Mouse (Mus musculus): ENCODE measurements around the gene Fut2.

DNA sequence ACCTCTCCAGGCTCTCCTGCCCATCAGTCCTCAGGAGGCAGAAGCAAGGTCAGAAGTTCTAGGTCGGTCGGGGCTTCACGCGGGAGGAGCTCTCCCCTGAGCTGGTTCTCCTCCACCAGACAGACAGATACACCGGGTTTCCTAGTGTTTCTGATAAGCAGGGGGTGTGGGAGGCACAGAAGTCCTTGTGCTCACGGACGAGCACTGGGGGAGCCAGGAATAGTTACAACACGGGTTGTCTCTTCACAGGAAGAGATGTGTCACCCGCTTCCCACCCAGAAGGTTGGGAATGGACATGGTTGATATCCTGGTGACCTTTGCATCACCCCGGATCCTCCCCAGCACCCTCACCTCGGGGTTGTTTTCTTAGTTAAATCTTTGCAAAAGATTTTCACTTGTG, 23.6 kb upstream of the Fut2 start:
- TF ChIP-seq CTCF (IDR thresholded peaks at IDR 0.05; ENCODE audit: control insufficient read depth, insufficient read depth, low read length) (no peak), POLR2A (IDR thresholded peaks at IDR 0.05; ENCODE audit: borderline replicate concordance, control insufficient read depth, low read depth, low read length) (no peak)
